Mouse (Mus musculus) heart, adult 2 months (tissue): ENCODE results near the gene Ttll11.

ENCODE experiments used
- CTCF ChIP-seq: fragments of 200-600 bp; IDR thresholded peaks from 2 replicates; pipeline ENCODE4 v1.8.1; 2022; ENCODE audit warnings: antibody characterized with exemption, mild to moderate bottlenecking, moderate library complexity
- EP300 ChIP-seq: fragments of 200-500 bp; IDR thresholded peaks from 2 replicates; pipeline ENCODE4 v1.6.1; 2011; ENCODE audit warnings: low read depth, low read length, control low read depth; ENCODE audit not compliant: insufficient read depth
- POLR2A ChIP-seq: fragments of 200-500 bp; IDR thresholded peaks from 2 replicates; pipeline ENCODE4 v1.6.1; 2011; ENCODE audit warnings: mild to moderate bottlenecking, low read depth, low read length, control low read depth; ENCODE audit not compliant: insufficient read depth

DNA sequence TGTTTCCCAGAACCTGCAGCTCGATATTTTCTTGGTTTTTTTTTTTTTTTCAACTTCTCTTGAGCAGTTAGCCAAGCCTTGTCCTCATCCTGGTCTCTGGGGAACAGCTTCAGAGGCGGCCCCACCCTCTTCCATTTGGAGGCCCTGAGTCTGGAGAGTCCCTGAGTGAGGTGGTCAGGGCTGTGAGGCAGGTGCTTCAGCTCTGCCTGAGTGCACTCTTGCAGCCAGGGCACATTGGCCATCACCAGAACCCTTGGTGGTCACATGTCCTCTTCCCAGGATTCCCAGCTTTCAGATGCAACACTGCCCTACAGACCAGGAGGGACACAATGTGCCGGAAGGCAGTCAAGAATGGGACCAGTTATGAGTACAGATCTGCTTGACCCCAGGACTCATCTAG is 169.7 kb downstream of the Ttll11 start:
- TF ChIP-seq CTCF (no peak), POLR2A (no peak), EP300 (no peak)
